Mouse (Mus musculus): ENCODE data around the gene Troap.

DNA sequence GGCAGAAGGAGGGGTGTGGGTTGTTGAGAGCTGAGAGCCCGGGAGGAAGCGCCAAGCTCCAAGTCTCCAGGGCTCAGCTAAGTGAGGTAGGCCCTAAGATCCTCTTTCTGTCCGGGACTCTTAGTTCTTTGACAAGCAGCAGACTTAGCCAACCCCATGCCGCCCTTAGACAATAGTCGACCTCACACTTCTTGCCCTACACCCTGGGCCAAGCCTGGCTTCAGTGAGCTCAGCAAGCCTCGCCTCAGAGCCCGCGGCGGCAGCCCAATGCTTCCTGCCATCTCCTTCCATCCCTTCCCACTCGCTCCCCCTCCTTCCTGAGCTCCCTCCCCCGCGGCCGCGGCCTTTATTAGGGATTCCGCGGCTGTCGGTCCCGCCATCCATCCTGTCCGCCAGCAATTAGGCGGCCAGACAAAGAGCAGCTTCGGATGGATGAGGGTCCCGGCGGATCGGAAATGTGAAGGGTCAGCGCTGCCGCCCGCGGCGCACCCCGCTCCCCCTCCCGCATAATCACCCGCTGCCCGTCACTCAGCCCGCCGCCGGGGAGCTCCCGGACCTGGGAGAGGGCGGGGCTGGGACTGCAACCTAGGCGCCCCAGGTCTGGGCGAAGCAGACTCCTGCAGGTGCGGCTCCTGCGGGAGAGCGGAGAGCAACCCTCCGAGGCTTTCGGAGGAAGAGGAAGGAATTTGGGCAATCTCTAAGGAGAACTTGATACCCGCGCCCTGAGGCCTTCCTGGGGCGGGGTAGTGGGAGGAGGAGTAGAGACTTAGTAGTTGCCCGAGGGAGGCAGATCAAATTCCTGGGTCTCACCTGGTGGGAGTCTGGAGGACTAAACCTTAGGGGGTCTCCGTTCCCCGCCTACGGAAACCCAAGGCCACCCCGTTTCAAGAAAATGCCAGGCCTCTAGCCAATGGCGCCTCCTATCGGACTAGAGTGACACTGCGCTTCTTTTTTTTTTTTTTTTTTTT lies 19.2 kb downstream of the Troap start:
- TF ChIP-seq GATA1 (IDR thresholded peaks at IDR 0.05; ENCODE audit: borderline replicate concordance, low read length): no peak
- no peak for TF ChIP-seq FLI1 (IDR thresholded peaks at IDR 0.05; ENCODE audit: low read length)

All from megakaryocyte, embryonic 14.5 days (primary cell).